Mouse (Mus musculus): ENCODE measurements around the gene Tax1bp1. TPM values are rescaled to one million over a fixed set of nuclear protein-coding genes. Genes with fewer than 3 reads are reported as not detected.

Tax1bp1 gene
- polyA plus RNA-seq, 1 experiment from 2014 or later = 133 TPM

DNA sequence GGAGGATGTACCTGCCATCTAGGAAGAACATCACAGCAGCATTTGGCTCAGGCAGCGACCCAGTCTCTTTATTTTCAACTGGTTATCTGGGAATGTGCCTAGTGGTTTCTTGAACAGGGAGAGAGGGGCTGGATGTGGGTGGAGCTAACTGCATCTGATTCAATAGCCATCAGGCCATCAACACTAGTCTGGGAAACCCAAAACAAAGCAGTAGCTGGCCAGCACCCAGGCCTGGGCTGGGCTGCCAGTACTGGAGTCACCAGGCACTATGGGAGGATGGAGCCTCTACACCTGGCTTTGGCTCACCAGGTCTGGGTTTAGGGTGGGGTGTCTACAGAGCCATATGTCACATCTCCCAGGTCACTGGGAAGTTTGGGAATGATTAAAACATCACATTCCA is 83.2 kb downstream of the Tax1bp1 start:
- H3K27ac ChIP-seq (ENCODE audit: low read depth) = no peak overlapping the region

DNA sequence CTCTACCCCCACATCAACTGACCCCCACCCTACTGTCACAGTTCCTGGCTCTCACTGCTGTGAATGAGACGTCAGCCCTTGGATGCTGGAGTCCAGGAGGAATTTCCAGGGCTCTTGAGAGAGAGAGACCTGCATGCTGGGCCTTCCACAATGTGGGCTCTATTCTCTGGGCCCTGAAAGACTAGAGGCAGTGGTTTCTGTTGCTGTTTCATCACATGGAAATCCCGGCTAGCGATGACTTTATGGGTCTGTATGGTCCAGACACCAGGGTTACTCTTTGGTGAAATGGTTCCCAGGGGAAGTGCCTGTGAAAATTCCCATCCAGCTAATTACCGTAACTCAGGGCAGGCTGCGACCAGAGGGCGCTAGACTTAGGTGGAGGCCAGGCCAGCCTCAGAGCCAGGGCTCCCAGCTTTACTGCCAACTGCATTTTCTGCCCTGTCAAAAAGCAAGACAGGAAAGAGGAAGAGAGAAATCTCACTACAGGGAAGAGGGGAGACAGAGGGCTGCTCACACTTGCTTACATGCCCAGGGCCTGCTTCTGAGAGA is 83.8 kb downstream of the Tax1bp1 start:
- Histone ChIP-seq H3K27ac (ENCODE audit: low read depth) (no peak overlapping the region), H3K36me3 (ENCODE audit: insufficient read depth) (no peaks in the 10 kb centered on the region), H3K9ac (no peak overlapping the region), H3K27me3 (ENCODE audit: insufficient read depth, low read length) (no peaks in the 10 kb centered on the region), H3K4me1 (ENCODE audit: insufficient read depth) (peaks cover 15% of the 10 kb centered on the region), H3K4me3 (ENCODE audit: low read depth, low read length) (no peak overlapping the region), H3K4me2 (no peak overlapping the region), H3K9me3 (ENCODE audit: low read depth, low read length) (no peaks in the 10 kb centered on the region)
- WGBS = 57% methylated on average over 6 of the region's 6 CpGs
- ATAC-seq (ENCODE audit: insufficient read depth) = no peak
- TF ChIP-seq CTCF (IDR thresholded peaks at IDR 0.05; ENCODE audit: low read depth) = peak; percentile 29; the same call in 1 of the 2 replicates
- DNase-seq = no peak

More for the DNA sequence above, 83.2 kb downstream of the Tax1bp1 start:
- no peaks in the 10 kb centered on the region for H3K27me3 ChIP-seq (ENCODE audit: insufficient read depth, low read length)
- no peaks in the 10 kb centered on the region for H3K9me3 ChIP-seq (ENCODE audit: low read depth, low read length)
- H3K4me1 ChIP-seq (ENCODE audit: insufficient read depth) = peaks cover 15% of the 10 kb centered on the region
- no peak for DNase-seq
- H3K4me2 ChIP-seq = no peak overlapping the region
- H3K9ac ChIP-seq = no peak overlapping the region
- H3K4me3 ChIP-seq (ENCODE audit: low read depth, low read length) = no peak overlapping the region
- ATAC-seq (ENCODE audit: insufficient read depth) = no peak
- TF ChIP-seq CTCF (IDR thresholded peaks at IDR 0.05; ENCODE audit: low read depth) = no peak
- WGBS = 59% methylated on average over 1 of the region's 1 CpGs
- H3K36me3 ChIP-seq (ENCODE audit: insufficient read depth) = no peaks in the 10 kb centered on the region

DNA sequence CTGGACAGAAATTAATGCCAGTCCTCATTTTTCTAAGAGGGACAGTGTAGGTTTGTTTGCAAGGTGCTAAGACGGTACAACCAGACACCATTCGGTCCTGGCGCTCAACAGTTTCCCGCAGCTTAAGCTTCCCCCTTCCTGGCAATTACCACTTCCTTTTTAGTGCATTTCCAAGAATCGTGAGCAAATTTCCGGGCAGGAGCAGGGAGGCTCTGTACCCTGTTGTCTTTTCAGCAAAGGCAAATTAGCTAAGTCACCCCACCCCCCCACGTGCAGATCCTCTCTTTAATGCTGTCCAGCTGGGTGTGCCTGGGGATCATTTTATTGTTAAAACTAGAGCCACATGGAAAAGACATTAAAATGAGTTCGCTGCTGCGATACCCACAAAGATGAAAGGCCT is 88.7 kb downstream of the Tax1bp1 start:
- Histone ChIP-seq H3K9ac (no peak overlapping the region), H3K36me3 (ENCODE audit: insufficient read depth) (no peaks in the 10 kb centered on the region), H3K4me3 (ENCODE audit: low read depth, low read length) (no peak overlapping the region), H3K9me3 (ENCODE audit: low read depth, low read length) (no peaks in the 10 kb centered on the region), H3K27ac (ENCODE audit: low read depth) (no peak overlapping the region), H3K4me2 (no peak overlapping the region), H3K4me1 (ENCODE audit: insufficient read depth) (no peaks in the 10 kb centered on the region), H3K27me3 (ENCODE audit: insufficient read depth, low read length) (no peaks in the 10 kb centered on the region)
- no peak for TF ChIP-seq CTCF (IDR thresholded peaks at IDR 0.05; ENCODE audit: low read depth)
- ATAC-seq (ENCODE audit: insufficient read depth) (no peak), DNase-seq (peak; percentile 24)
- 51% methylated on average over 9 of the region's 9 CpGs for WGBS

DNA sequence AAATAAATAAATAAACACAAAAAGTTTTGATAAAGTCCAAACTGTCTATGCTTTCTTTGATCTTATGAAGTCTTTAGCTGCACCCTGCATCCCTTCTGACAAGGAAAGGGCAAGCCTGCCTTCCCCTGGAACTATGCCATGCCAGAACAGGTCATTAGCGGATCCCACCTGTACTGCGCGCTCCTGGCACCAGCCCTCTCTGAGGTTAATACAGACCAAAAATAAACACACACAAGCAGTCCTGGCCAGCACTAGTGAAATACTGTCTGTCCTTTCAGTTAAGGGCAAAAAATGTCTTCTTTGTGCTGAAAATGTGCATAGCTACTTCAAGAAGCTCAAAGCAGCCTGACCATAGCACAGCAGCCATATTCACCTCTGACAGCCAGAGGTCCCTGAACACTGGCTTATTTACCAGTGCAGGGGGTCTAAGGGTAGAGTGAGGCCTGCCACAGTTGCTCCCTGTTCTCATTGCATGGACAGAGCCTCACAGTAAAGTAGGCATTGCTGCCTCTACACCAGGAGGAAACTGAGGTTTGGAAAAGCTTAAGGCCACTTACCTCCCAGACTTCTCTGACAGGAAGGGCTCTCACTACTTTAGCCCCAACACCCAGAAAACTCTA is 91.8 kb downstream of the Tax1bp1 start:
- 77% methylated on average over 3 of the region's 3 CpGs for WGBS
- no peak for TF ChIP-seq CTCF (IDR thresholded peaks at IDR 0.05; ENCODE audit: low read depth)
- Histone ChIP-seq H3K4me2 (no peak overlapping the region), H3K4me3 (ENCODE audit: low read depth, low read length) (no peak overlapping the region), H3K9me3 (ENCODE audit: low read depth, low read length) (no peaks in the 10 kb centered on the region), H3K27me3 (ENCODE audit: insufficient read depth, low read length) (no peaks in the 10 kb centered on the region), H3K4me1 (ENCODE audit: insufficient read depth) (no peaks in the 10 kb centered on the region), H3K9ac (no peak overlapping the region), H3K36me3 (ENCODE audit: insufficient read depth) (no peaks in the 10 kb centered on the region), H3K27ac (ENCODE audit: low read depth) (no peak overlapping the region)
- no peak for ATAC-seq (ENCODE audit: insufficient read depth)
- DNase-seq = no peak

Other genes starting within 250 kb of the Tax1bp1 start
- gene Hibadh, start 73.3 kb upstream of the Tax1bp1 start, polyA plus RNA-seq (2014; fragmentation: Nextera tagmentation; extraction: Ambion mirVana) = 54.1 and 56.8 TPM in 2 replicates